Mouse (Mus musculus) midbrain, embryonic 11.5 days (tissue): ENCODE measurements around the gene Gm34653. TPM values are rescaled to one million over a fixed set of nuclear protein-coding genes. Genes with fewer than 3 reads are reported as not detected.
"Not testable (repeated sequence)": the region's sequence is repeated elsewhere in the genome, so short reads cannot be mapped to it uniquely, and the experiment has no call there.

ENCODE experiments used
- ATAC-seq: fragments of 200-750 bp; cut with Nextera tagmentation; 2 replicates; pipeline ENCODE4 v1.8.0; 2017; ENCODE audit warnings: moderate TSS enrichment, moderate library complexity; ENCODE audit not compliant: low FRiP score
- DNase-seq: peaks from one replicate; pipeline ENCODE4 v3.0.0; 2015; ENCODE audit warnings: low spot score; ENCODE audit errors: missing footprints
- H3K27ac ChIP-seq: fragments of 300-500 bp; sonication (generic); 2 replicates; pipeline ENCODE4 v1.5.1; 2014; ENCODE audit warnings: low read depth, low read length
- H3K27me3 ChIP-seq: fragments of 300-500 bp; sonication (generic); 2 replicates; pipeline ENCODE4 v1.6.1; 2014; ENCODE audit warnings: mild to moderate bottlenecking, low read length, moderate library complexity, mixed read lengths; ENCODE audit not compliant: control insufficient read depth, insufficient read depth
- H3K36me3 ChIP-seq: fragments of 300-500 bp; sonication (generic); 2 replicates; pipeline ENCODE4 v1.6.1; 2014; ENCODE audit warnings: mild to moderate bottlenecking, low read length, moderate library complexity, mixed read lengths; ENCODE audit not compliant: control insufficient read depth, insufficient read depth
- H3K4me1 ChIP-seq: fragments of 300-500 bp; sonication (generic); 2 replicates; pipeline ENCODE4 v1.6.1; 2014; ENCODE audit warnings: low read length; ENCODE audit not compliant: control insufficient read depth, insufficient read depth
- H3K4me2 ChIP-seq: fragments of 300-500 bp; sonication (generic); 2 replicates; pipeline ENCODE4 v1.6.1; 2014; ENCODE audit warnings: mild to moderate bottlenecking, moderate library complexity
- H3K4me3 ChIP-seq: fragments of 300-500 bp; sonication (generic); 2 replicates; pipeline ENCODE4 v1.5.1; 2014; ENCODE audit warnings: low read depth, low read length
- H3K9ac ChIP-seq: fragments of 300-500 bp; sonication (generic); 2 replicates; pipeline ENCODE4 v1.6.1; 2014; ENCODE audit warnings: low read length
- H3K9me3 ChIP-seq: fragments of 300-500 bp; sonication (generic); 2 replicates; pipeline ENCODE4 v1.6.1; 2016; ENCODE audit warnings: low read length; ENCODE audit not compliant: control insufficient read depth
- WGBS: fragments of 180-500 bp; shearing (Covaris S2); extraction: QIAGEN DNeasy Blood & Tissue Kit; methylation state at CpG from one replicate; pipeline ENCODE4 v1.1.7; 2014; 5-methylcytosine and 5-hydroxymethylcytosine counted together
- polyA plus RNA-seq: library from polyadenylated mRNA; unstranded; fragments of >200 nt; fragmentation: Nextera tagmentation; extraction: Ambion mirVana; gene quantifications from 2 replicates; pipeline ENCODE4 v1.2.1, GENCODE M21; 2014

The Gm34653 gene
- polyA plus RNA-seq, 1 experiment from 2014 or later, result not detected

- Histone ChIP-seq H3K4me3 (no peak overlapping the region), H3K36me3 (peaks cover 11% of the 10 kb centered on the region; the same call in 1 of the 2 replicates), H3K9me3 (no peaks in the 10 kb centered on the region), H3K27ac (no peak overlapping the region), H3K4me2 (no peak overlapping the region), H3K27me3 (no peaks in the 10 kb centered on the region), H3K4me1 (no peaks in the 10 kb centered on the region), H3K9ac (no peak overlapping the region)
- no peak for DNase-seq
- no peak for ATAC-seq
- WGBS, result 92% methylated on average over 1 of the region's 1 CpGs
These were observed 23.2 kb upstream of the Gm34653 start for GRCm38 (mm10) chr2:34809568-34809967.

- WGBS, result 97% methylated on average over 3 of the region's 3 CpGs
- H3K36me3 ChIP-seq, result peaks cover 15% of the 10 kb centered on the region; the same call in 1 of the 2 replicates
- H3K9ac ChIP-seq, result no peak overlapping the region
- ATAC-seq (no peak), DNase-seq (no peak)
- H3K9me3 ChIP-seq, result no peaks in the 10 kb centered on the region
- no peak overlapping the region for H3K27ac ChIP-seq
- H3K4me1 ChIP-seq, result no peaks in the 10 kb centered on the region
- H3K4me2 ChIP-seq, result no peak overlapping the region
- no peak overlapping the region for H3K4me3 ChIP-seq
- H3K27me3 ChIP-seq, result no peaks in the 10 kb centered on the region
These were observed 22.0 kb upstream of the Gm34653 start for GRCm38 (mm10) chr2:34810775-34811174.

- H3K36me3 ChIP-seq, result peaks cover 15% of the 10 kb centered on the region; the same call in 1 of the 2 replicates
- H3K4me2 ChIP-seq, result no peak overlapping the region
- no peak for ATAC-seq
- 90% methylated on average over 7 of the region's 7 CpGs for WGBS
- H3K9ac ChIP-seq, result no peak overlapping the region
- no peak overlapping the region for H3K27ac ChIP-seq
- no peaks in the 10 kb centered on the region for H3K27me3 ChIP-seq
- DNase-seq, result no peak
- no peaks in the 10 kb centered on the region for H3K4me1 ChIP-seq
- H3K9me3 ChIP-seq, result no peaks in the 10 kb centered on the region
- no peak overlapping the region for H3K4me3 ChIP-seq
These were observed 20.1 kb upstream of the Gm34653 start for GRCm38 (mm10) chr2:34812706-34813105.

GRCm38 (mm10) chr2:34815893-34816292, 16.9 kb upstream of the Gm34653 start:
- not testable (repeated sequence) for H3K27ac ChIP-seq, ATAC-seq, H3K27me3 ChIP-seq, H3K4me2 ChIP-seq, H3K9ac ChIP-seq, H3K4me3 ChIP-seq, DNase-seq, H3K9me3 ChIP-seq, H3K4me1 ChIP-seq
- H3K36me3 ChIP-seq, result peaks cover 14% of the 10 kb centered on the region; the same call in 1 of the 2 replicates
- WGBS, result 94% methylated on average over 2 of the region's 2 CpGs

GRCm38 (mm10) chr2:34818492-34818891, 14.3 kb upstream of the Gm34653 start:
- H3K9ac ChIP-seq, result no peak overlapping the region
- no peak overlapping the region for H3K4me3 ChIP-seq
- no peak overlapping the region for H3K27ac ChIP-seq
- no peaks in the 10 kb centered on the region for H3K4me1 ChIP-seq
- H3K9me3 ChIP-seq, result no peaks in the 10 kb centered on the region
- H3K4me2 ChIP-seq, result no peak overlapping the region
- no peaks in the 10 kb centered on the region for H3K27me3 ChIP-seq
- DNase-seq (no peak), ATAC-seq (no peak)
- H3K36me3 ChIP-seq, result peaks cover 11% of the 10 kb centered on the region; the same call in 1 of the 2 replicates
- WGBS, result 90% methylated on average over 2 of the region's 2 CpGs

- under 1% methylated on average over 55 of the region's 57 CpGs for WGBS
- no peaks in the 10 kb centered on the region for H3K36me3 ChIP-seq
- ATAC-seq (peak; percentile 99), DNase-seq (peak; percentile 100)
- H3K9ac ChIP-seq, result peak within 1 kb of the TSS; percentile 94
- peaks cover 11% of the 10 kb centered on the region; the same call in 1 of the 2 replicates for H3K4me1 ChIP-seq
- H3K4me2 ChIP-seq, result peak within 1 kb of the TSS; percentile 90
- no peaks in the 10 kb centered on the region for H3K27me3 ChIP-seq
- peak within 1 kb of the TSS; percentile 80 for H3K27ac ChIP-seq
- H3K4me3 ChIP-seq, result peak within 1 kb of the TSS; percentile 97
- no peaks in the 10 kb centered on the region for H3K9me3 ChIP-seq
These were observed 6.9 kb upstream of the Gm34653 start, which contains the start of gene Fbxw2 for GRCm38 (mm10) chr2:34825827-34826459. Gene Fbxw2 (minus strand): TSS chr2:34826311.

- H3K27me3 ChIP-seq, result no peaks in the 10 kb centered on the region
- DNase-seq (peak; percentile 87), ATAC-seq (peak; percentile 40; the same call in 1 of the 2 replicates)
- H3K4me2 ChIP-seq, result peak overlapping the region; percentile 90
- peak overlapping the region; percentile 97 for H3K4me3 ChIP-seq
- H3K27ac ChIP-seq, result no peak overlapping the region
- 33% methylated on average over 20 of the region's 21 CpGs for WGBS
- no peaks in the 10 kb centered on the region for H3K9me3 ChIP-seq
- peaks cover 11% of the 10 kb centered on the region; the same call in 1 of the 2 replicates for H3K4me1 ChIP-seq
- peak overlapping the region; percentile 94 for H3K9ac ChIP-seq
- H3K36me3 ChIP-seq, result no peaks in the 10 kb centered on the region
These were observed 6.2 kb upstream of the Gm34653 start for GRCm38 (mm10) chr2:34826460-34827231.

GRCm38 (mm10) chr2:34827591-34827990, 5.2 kb upstream of the Gm34653 start:
- no peak for DNase-seq
- Histone ChIP-seq H3K4me2 (no peak overlapping the region), H3K4me3 (no peak overlapping the region), H3K9ac (no peak overlapping the region), H3K27me3 (no peaks in the 10 kb centered on the region), H3K36me3 (no peaks in the 10 kb centered on the region), H3K9me3 (no peaks in the 10 kb centered on the region), H3K27ac (no peak overlapping the region), H3K4me1 (peaks cover 11% of the 10 kb centered on the region; the same call in 1 of the 2 replicates)
- no peak for ATAC-seq
- 92% methylated on average over 4 of the region's 4 CpGs for WGBS

- H3K27me3 ChIP-seq, result no peaks in the 10 kb centered on the region
- ATAC-seq (no peak), DNase-seq (no peak)
- H3K9me3 ChIP-seq, result no peaks in the 10 kb centered on the region
- no peak overlapping the region for H3K27ac ChIP-seq
- H3K36me3 ChIP-seq, result no peaks in the 10 kb centered on the region
- peaks cover 11% of the 10 kb centered on the region; the same call in 1 of the 2 replicates for H3K4me1 ChIP-seq
- WGBS, result 94% methylated on average over 1 of the region's 1 CpGs
- H3K9ac ChIP-seq, result no peak overlapping the region
- no peak overlapping the region for H3K4me2 ChIP-seq
- no peak overlapping the region for H3K4me3 ChIP-seq
These were observed 4.8 kb upstream of the Gm34653 start for GRCm38 (mm10) chr2:34828026-34828425.
